Mouse (Mus musculus) urinary bladder, postnatal 10 days (tissue): ENCODE data around the gene Klhl21.

Experiments
- DNase-seq: peaks from one replicate; pipeline ENCODE4 v3.0.0; 2022; ENCODE audit warnings: low spot score

The Klhl21 gene

DNA sequence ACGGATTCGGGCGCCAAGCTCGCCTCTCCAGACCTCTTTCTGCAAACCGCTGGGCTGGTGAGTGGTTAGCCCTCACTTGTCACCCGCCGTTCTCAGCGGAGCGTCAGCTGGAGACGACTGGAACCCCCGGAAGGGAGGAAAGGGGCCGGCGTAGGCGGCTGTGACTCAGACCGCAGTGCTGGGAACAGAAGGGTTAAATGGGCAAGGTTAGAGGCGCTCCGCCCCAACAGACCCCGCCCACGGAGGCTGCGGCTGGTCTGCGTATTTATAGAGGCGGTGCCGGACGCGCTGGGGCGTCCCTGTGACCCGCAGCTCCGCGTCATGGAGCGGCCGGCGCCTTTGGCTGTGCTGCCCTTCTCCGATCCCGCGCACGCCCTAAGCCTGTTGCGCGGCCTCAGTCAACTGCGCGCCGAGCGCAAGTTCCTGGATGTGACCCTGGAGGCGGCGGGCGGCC is at the start of gene Klhl21:
TSS of gene Klhl21 (plus strand) at position 182 of the 454 bp plus-strand sequence.
- DNase-seq: peak; percentile 90

DNA sequence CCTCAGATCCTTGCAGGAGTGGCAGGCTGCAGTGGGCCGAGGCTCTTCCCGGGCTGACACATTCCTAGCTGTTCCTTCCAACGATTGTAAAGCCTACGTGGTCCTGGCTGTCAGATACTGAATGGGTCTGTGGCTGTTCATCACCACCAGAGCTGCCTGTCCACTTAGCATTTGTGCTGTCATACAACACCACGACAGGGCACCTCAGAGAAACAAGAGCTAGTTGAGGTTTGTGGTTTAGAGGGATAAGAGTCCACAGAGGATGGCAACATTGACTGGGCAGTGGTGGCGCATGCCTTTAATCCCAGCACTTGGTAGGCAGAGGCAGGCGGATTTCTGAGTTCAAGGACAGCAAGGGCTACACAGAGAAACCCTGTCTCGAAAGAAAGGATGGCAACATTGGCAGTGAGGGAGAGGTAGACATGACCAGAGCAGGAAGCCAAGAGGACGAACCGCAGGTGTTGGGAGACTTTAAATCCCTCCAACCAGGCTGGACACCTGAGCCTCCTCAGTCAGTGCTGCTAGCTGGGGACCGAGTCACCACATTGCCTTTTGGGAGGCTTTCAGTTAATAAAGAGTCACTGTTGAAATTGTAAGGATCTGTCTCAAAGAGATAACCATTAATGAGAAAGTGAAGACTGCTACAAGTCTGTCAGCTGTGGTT is 48.6 kb upstream of the Klhl21 start:
- no peak for DNase-seq

DNA sequence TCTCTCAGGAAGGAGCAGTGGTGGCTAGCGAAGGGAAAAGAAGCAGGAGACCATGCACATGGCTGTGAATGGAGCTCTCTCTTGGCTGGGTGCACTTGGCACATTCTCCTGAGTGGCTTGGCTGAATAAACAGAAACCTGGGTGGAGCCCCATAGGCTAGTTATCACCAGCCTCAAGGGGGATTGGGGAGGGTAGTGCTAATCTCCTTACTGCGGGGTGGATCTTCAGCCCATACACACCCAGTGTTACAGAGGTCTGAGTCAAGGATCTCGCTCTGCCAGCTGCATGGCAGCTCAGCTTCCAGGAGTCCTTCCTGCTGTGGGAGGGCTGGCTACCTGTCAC is 48.1 kb upstream of the Klhl21 start:
- no peak for DNase-seq

DNA sequence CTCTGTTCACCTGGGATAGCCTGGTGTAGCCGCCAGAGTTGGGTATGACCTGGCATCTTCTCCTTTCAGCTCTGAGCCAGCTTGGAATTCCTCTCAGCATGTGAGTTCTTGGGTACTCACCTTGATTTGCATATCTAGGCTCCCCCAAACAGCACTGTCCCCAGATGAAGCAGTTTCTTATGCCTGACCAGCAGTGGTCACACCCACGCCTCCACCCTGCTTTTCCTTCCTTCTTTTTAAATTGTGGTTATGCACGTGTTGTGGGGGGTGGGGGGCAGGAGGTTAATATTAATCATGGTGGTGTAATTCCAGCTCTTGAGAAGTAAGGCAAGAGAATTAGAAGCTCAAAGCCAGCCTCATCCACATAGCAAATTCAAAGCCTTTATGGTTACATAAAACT is 45.8 kb upstream of the Klhl21 start:
- DNase-seq: no peak

DNA sequence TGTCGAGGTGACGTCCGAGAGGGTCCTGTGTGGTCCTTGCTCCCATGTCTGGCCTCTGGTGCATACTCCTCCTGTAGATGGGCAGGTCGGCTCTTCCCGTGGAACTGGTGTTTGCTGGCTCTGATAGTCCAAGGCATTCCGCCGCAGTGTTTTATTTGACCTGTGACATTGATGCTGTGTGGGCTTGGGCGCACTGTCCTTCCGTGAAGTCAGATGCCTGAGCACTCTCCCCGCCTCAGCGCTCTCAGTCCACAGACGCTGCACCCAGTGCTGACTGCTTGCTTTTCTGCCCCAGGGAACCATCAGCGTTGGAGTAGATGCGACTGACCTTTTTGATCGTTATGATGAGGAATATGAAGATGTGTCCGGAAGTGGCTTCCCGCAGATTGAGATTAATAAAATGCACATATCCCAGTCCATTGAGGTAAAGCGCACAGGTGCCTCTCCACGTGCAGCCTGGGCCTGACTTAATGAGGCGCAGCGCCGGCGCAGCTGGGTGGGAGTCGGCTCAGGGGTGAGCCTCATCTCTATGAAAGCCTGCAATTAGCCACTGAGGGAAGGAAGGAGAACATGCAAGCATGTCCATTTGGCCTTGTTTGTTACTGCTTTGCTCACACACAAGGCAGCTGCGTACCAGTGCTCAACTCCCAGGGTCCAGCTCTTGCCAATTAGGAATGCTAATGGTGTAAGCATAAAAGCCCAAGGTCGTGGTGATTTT is 40.2 kb upstream of the Klhl21 start:
- DNase-seq: no peak

DNA sequence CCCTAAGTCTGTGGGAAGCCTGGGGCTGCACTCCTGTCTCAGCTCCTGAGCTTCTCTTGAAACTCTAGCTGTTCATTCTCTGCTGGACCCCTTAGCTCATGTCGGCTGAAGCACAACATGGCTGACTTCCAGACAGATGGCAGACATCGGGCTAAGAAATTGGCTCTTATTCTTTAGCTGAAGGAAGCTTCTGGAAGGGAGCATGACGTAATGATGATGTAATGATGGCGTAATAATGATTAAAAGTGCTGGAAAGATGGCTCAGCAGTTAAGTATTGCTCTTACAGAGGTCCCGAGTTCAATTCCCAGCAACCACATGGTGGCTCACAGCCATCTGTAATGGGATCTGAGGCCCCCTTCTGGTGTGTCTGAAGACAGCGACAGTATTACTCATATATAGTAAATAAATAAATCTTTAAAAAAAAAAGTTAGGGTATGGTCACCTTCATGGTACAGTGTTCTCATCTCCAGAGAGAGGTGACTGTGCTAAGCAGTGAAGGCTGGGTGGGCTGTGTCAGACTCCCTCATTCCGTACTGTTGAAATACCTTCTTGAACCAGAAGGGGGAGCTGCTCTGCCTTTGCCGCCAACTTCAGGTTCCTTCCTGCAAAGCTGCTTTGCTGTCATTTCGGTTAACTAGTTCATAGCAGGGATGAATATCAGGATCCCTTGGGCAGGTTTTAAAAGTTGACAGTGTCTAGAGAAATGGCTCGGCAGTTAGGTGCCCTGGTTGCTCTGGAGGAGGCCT is 36.2 kb upstream of the Klhl21 start:
- no peak for DNase-seq

DNA sequence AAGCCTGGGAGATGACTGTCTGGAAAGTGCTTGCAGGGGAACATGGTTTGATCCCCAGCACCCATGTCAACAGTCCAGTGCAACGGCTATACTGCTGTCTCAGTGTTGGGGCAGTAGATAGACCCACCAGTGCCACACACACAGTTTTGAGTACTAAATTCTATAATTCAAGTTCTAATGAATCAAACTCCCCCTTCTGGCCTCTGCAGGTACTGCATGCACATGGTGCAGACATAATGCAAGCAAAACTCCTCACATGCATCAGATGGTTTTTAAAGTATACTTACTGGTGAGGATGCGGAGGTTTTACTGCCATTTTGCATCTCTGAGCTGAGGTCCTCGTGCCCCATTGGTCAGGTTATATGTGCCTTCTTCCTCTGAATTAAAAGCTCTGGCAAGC is 33.2 kb upstream of the Klhl21 start:
- no peak for DNase-seq

DNA sequence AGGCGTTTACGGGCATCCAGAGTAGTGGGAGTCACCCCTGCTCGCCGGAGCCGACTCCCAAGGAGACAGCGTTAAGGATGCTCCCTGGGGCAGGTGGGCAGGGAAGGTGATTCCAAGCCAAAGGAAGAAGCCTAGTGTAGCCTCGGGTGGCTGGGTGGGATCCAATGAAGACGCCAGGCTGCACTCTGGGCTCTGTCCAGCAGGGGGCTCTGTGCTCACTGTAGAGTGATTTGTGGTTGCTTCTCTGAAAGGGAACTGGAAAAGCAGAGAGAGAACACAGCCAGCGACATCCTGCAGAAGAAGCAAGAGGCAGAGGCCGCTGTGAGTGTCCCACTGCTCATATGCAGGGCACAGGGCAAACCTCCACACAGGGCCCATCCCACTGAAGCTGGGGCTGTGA is 30.9 kb upstream of the Klhl21 start:
- peak; percentile 49 for DNase-seq

DNA sequence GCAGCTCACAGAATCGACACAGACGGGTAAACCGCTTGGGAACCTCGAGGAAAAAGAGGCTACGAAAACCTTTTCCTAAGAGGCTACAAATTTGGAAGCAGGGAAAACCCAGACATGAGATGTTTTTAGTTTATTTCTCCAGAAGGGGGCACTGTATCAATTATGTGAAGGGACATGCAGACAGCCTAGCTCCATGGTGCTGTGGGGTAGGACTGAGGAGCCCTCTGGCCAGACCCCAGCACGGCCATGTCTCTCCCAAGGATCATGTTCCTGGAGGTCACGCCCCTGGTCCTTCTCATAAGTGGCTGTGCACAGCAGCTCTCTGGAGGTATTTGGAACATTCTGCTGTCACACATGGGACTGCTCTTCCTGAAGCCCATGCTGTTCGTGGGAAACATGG is 27.9 kb upstream of the Klhl21 start:
- DNase-seq: no peak

DNA sequence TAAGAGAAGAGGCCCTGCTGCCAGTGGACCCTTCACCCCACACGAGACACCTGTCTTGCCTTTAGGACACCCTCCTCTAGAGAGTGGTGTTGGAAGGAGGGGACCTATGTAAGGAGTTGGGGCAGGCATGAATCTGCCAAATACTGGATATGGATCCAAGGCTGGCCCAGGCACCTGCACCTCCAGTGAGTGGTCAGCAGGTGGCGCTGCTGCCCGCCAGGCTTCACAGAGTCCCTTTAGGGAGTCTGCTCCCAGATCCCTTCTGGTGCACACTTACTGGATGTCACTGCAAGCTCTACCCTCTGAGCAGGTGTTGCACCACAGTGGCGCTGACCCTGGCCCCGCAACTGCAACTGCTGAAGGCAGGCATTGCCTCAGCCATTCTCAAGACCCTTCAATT is 27.2 kb upstream of the Klhl21 start:
- DNase-seq: peak; percentile 41

DNA sequence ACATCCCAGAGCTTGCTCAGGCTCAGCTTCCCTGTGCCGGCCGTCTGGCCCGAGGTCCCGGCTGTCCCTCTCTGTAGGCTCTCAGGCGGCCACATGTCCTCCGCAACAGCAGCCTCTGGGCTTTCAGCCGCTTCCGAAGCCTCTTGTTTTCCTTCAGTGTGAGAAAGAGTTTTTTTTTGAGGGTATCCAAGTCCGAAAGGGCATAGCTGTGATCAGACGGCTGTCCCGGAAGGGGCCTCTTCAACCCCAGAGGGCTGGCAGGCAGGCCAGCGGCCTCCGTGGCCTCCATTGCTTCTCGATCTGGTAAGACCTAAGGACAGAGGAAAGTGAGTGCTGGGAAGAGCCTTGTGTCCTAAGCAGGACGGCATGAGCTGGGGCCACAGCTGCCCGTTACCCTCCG is 25.6 kb upstream of the Klhl21 start:
- DNase-seq: no peak

DNA sequence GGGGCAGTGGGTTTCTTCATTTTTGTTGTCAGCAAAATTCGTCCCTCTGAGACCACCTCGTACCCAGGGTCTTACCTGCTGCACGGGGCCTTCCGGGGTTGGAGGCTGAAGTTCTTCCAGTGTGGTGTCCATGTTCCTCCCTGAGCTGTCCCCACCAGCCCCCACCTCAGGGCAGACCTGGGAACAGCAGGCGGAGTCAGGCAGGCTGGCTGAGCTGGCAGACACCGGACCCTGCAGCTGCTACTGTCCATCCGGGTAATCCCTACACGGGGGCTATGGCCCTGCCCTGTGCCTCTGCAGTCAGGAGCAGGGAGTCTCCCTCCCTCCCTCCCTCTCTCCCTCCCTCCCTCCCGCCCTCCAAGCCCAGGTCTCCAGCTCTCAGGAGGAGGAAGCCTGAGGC is 25.0 kb upstream of the Klhl21 start:
- DNase-seq: no peak

DNA sequence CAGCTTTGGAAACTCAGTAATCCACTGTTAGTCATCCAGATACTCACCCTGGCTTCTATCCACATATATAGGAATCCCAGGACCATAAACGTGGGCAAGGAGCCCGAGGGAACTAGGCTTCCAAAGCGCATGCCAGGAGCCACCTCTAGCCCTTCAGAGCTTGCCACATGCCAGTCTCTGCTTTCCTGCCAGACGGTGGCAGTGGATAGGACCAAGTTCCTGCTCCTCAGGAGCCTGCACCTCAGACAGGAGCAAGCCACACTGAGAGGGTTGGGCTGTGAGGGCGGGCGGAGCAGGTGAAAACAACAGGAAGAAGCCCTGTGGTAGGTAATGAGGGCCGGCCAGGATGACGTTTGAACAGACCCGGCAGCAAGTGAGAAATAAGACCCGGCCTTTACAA is 22.7 kb upstream of the Klhl21 start:
- no peak for DNase-seq

DNA sequence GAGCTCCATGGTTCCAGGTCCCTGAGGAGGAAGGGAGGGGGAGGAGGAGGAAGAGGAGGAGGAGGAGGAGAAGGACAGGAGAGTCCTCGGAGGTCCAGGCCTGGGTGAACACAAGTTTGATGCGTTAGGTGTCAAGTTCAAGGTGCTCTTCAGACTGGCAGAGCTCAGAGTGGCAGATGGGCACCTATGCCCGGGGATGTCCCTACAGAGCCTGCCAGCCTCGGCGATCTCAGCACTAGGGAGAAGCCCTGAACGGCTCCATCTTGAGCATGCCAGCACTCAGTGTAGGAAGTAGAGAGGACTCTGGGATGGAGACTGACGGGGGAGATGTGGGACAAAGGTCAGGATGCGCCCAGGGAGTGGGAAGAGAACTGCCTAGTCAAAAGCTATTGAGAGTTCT is 22.0 kb upstream of the Klhl21 start:
- no peak for DNase-seq

DNA sequence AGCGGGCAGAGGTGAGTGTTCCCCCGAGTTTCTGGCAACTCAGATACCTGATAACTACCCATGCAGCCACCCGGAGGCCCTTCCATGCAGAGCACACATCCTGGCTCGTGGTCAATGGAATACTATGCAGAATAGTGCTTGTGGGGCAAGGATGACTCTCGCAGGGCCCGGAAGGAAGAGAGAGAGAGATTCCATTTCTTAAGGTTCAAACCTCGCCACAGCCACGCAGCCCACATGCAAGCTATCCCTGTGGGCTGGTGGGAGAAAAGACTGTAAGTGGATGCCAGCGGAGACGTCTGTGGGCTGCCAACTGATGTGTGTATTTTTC is 20.6 kb upstream of the Klhl21 start:
- DNase-seq: no peak

DNA sequence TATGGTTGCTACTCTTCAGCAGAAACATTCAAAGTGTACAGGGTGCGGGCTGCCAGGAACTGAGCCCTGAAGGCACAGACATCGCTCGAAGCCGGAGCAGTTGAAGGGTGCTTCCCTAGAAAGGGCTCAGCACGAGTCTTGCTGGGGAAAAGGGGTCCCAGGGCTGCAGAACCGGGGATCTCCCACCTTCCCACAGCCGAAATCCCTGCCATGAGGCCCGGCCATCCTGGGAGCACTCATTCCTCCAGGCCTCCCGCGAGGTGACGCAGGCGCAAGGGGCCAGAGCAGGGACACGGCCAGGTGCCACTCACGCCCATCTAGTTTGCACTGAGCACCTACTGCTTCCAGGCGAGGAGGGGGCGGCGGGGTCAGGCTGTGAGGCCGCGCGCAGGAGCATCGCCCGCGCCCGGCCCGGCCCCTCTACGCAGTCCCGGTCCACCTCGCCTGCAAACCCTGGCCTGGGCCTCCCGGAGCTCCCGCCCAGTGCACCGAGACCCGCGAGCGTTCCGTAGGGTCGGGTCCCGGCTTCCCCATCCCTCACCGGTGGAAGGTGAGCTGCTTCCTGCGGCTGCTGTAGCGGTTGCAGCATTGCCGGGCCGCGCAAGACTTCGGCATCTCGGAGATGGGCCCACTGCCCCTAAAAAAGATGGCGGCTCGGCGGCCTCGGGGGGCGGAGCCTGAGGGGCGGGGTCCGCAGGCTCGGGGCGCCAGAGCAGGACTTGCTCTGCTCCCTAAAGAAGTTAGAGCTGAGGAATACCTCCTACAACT is 20.1 kb upstream of the Klhl21 start, which contains the start of gene Thap3:
TSS of gene Thap3 (minus strand) at position 656 of the 768 bp plus-strand sequence.
- DNase-seq: no peak

DNA sequence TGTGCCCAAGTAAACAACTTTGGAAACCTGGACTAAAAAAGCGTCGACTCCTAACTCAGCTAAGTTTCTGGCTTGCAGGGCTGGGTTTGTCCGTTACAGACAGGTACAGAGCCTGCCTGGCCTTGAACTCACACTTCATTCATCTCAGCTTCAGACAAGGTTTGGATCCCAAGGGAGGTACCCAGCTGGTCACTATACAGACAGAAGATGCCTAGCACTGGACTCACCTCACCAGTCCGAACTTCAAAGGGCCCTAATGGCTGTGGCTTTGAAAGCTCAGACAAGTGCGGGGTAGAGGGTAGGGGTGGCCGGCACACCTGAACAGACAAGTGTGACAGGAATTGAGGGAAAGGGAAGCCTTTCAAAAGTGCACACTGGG is 19.5 kb upstream of the Klhl21 start:
- DNase-seq: no peak

DNA sequence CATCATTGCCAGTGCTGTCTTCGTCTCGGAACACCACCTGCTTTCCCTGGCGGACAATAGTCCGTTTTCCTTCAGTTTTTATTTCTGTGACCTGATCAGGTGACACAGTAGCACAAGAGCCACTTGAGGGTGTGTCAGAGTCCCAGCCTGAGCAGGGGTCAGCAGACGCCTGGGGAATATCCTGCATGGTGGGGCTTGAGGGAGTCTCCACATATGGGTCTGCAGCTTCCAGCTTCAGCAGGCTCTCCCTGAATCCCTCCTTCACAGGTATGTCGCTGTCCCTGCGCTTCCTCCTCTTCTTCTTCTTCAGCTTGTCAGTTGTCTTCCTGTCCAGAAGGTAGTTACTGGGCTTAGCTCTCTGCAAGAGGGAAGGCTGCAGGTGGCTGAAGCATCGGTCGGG is 16.5 kb upstream of the Klhl21 start:
- no peak for DNase-seq

DNA sequence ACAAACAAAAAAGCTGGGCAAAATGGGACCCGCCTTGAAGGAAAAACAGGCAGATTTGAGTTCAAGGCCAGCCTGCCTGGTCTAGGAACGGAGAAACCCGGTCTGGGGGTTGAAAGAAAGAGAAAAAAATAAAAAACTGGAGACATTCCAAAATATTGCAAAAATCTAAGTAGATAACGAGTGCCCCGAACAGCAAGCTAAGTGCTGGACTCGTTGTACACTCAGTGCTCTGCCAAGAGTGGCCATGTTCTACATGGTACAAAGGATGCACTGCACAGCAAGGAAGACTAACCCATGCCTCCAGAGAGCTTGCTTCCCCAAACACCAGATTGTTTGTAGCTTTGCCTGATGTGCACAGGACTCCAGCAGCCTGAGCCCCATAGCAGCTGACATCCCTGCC is 15.6 kb upstream of the Klhl21 start:
- DNase-seq: no peak

DNA sequence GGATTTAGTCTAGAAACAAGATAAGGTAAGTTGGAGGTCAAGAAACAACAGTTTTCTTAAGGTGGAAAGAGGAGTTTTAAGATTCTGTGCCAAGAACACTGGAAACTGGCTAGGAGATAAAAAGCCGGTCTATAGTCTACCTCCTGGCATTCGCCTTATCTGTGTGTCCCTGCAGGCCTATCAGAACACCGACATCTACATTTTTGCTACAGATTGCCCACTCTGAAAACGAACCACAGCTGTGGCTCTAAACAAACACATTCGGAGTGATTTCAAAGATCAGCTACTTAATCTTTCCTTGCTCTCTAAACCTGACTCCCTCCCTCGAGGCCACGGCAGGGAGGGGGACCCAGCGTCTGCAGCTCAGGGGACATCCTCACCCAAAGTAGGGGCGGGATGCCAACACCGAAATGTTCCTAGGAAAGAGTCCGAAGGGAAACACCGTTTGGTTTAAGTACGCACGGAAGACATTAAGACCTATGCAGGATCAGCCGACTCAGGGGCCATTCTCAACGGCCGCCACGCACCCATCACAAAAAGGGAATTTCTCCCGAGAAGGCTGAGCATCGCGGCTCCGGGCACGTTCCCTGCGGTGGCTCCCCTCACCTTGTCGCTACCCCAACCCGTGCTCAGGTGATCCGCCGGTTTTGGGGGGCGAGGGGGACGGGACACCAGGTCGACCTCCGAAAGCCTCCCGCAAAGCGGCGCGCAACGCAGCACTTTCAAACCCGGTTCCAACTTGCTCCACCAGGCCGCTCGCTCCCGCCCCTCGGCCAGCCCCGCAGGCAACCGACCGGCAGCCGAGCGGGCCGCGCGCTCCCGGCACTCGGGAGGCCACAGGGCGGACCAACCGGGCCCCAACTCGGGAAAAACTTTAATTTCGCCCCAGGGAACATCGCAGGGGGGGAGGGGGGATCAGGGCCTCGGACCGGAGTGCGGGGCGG is 14.1 kb upstream of the Klhl21 start:
- no peak for DNase-seq

DNA sequence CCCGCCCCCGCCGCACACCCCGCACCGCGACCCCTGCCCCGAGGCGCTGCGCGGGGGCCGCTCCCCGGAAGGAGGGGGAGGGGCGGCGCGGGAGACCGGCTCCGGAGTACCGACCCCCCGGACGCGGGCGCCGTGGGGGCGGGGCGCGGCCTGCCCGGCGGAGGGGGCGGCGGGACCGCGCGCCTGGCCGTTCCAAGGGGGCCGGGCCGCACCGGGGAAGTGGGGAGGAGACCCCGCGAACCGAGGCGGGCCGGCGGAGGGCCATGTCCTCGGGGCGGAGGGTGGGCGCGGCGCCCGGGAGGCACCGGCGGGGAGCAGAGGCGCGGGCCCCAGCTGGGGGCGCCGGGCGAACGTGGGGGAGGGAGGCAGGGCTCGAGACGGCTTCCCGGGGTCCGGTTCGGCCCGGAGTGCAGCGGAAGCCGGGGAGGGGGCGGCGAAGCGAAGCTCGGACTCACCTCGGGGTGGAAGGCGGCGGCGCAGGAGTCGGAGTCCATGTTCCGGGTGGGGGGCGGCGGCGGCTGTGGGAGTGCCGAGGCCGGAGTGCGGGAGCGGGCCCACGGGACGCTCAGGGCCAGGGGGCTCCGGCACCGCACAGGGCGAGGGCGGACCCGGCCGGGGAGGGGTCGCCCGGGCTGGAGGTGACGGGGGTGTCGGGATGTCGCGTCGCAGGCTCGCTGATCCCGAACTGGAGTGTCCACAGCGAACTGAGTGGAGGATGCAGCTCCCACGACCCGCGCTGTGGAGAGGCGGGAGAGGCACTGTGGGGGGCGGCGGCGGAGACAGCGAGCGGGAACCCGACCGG is 13.0 kb upstream of the Klhl21 start:
- no peak for DNase-seq
